Mouse (Mus musculus) midbrain, embryonic 10.5 days (tissue): ENCODE measurements around the gene Mbd3l1. TPM values are rescaled to one million over a fixed set of nuclear protein-coding genes. Genes with fewer than 3 reads are reported as not detected.
A peak's percentile ranks its signal among the peaks of the same experiment; 100 is the strongest.

Experiments used
- DNase-seq: peaks from one replicate; pipeline ENCODE4 v3.0.0-alpha.2; 2017; ENCODE audit warnings: low spot score
- H3K27ac ChIP-seq: fragments of 300-500 bp; sonication (generic); replicated peaks from 2 replicates; pipeline ENCODE4 v1.5.1; 2016; ENCODE audit warnings: mild to moderate bottlenecking
- H3K27me3 ChIP-seq: fragments of 300-500 bp; sonication (generic); 2 replicates; pipeline ENCODE4 v1.6.1; 2016; ENCODE audit warnings: low read depth, mild to moderate bottlenecking; ENCODE audit not compliant: poor library complexity, severe bottlenecking
- H3K36me3 ChIP-seq: fragments of 300-500 bp; sonication (generic); 2 replicates; pipeline ENCODE4 v1.6.1; 2016; ENCODE audit warnings: mild to moderate bottlenecking, moderate library complexity
- H3K4me1 ChIP-seq: fragments of 300-500 bp; sonication (generic); 2 replicates; pipeline ENCODE4 v1.6.1; 2016
- H3K4me3 ChIP-seq: fragments of 300-500 bp; sonication (generic); 2 replicates; pipeline ENCODE4 v1.5.1; 2016; ENCODE audit warnings: mild to moderate bottlenecking, moderate library complexity
- H3K9me3 ChIP-seq: fragments of 300-500 bp; sonication (generic); replicated peaks from 2 replicates; pipeline ENCODE4 v1.6.1; 2016; ENCODE audit warnings: mild to moderate bottlenecking
- WGBS: fragments of 180-500 bp; shearing (Covaris S2); methylation state at CpG from one replicate; pipeline ENCODE4 v1.1.7; 2016; 5-methylcytosine and 5-hydroxymethylcytosine counted together
- microRNA-seq: library from miRNA; unstranded; fragments of <30 nt; microRNA quantifications from one replicate; pipeline ENCODE4, GENCODE M21; 2017
- polyA plus RNA-seq: library from polyadenylated mRNA; unstranded; fragments of >200 nt; fragmentation: Nextera tagmentation; extraction: Ambion mirVana; gene quantifications from 2 replicates; pipeline ENCODE4 v1.2.1, GENCODE M21; 2016

Gene Mbd3l1
- not detected in 2 replicates for polyA plus RNA-seq

GRCm38 (mm10) chr9:18478168-18478567, at the start of gene Mbd3l1, which contains the start of gene Zfp558:
Gene Mbd3l1, plus strand, starts transcription at chr9:18478359.
Gene Zfp558, minus strand, starts transcription at chr9:18478268.
- Histone ChIP-seq H3K4me3 (no peak within 1 kb of the TSS), H3K27me3 (no peaks in the 10 kb centered on the region), H3K4me1 (no peaks in the 10 kb centered on the region), H3K9me3 (no peaks in the 10 kb centered on the region), H3K27ac (no peak within 1 kb of the TSS), H3K36me3 (no peaks in the 10 kb centered on the region)
- 79% methylated on average over 3 of the region's 3 CpGs for WGBS
- no peak for DNase-seq

- Histone ChIP-seq H3K36me3 (no peaks in the 10 kb centered on the region), H3K4me3 (no peak within 1 kb of the TSS), H3K4me1 (no peaks in the 10 kb centered on the region), H3K27me3 (no peaks in the 10 kb centered on the region), H3K9me3 (no peaks in the 10 kb centered on the region; the same call in 1 of the 2 replicates), H3K27ac (no peak within 1 kb of the TSS)
- DNase-seq = no peak
These were observed 47.8 kb upstream of the Mbd3l1 start, which contains the start of gene Mbd3l2 for GRCm38 (mm10) chr9:18430354-18430753. Gene Mbd3l2, plus strand, starts transcription at chr9:18430654.

- WGBS = 90% methylated on average over 10 of the region's 10 CpGs
- H3K27me3 ChIP-seq = no peaks in the 10 kb centered on the region
- no peaks in the 10 kb centered on the region for H3K9me3 ChIP-seq
- H3K4me1 ChIP-seq = no peaks in the 10 kb centered on the region
- no peak for DNase-seq
- no peaks in the 10 kb centered on the region for H3K36me3 ChIP-seq
- no peak overlapping the region for H3K4me3 ChIP-seq
- no peak overlapping the region for H3K27ac ChIP-seq
These were observed 46.5 kb upstream of the Mbd3l1 start for GRCm38 (mm10) chr9:18431687-18432086.

- DNase-seq = no peak
- H3K27ac ChIP-seq = no peak overlapping the region
- peaks cover 11% of the 10 kb centered on the region for H3K9me3 ChIP-seq
- peaks cover 58% of the 10 kb centered on the region for H3K36me3 ChIP-seq
- no peak overlapping the region for H3K4me3 ChIP-seq
- H3K4me1 ChIP-seq = no peaks in the 10 kb centered on the region
- H3K27me3 ChIP-seq = no peaks in the 10 kb centered on the region
- WGBS = 95% methylated on average over 4 of the region's 4 CpGs
These were observed 21.6 kb upstream of the Mbd3l1 start for GRCm38 (mm10) chr9:18456520-18456919.

GRCm38 (mm10) chr9:18467350-18467749, 10.8 kb upstream of the Mbd3l1 start:
- Histone ChIP-seq H3K27me3 (no peaks in the 10 kb centered on the region), H3K9me3 (no peaks in the 10 kb centered on the region; the same call in 1 of the 2 replicates), H3K27ac (no peak overlapping the region), H3K36me3 (peaks cover 52% of the 10 kb centered on the region), H3K4me1 (peaks cover 11% of the 10 kb centered on the region), H3K4me3 (no peak overlapping the region)
- 32% methylated on average over 3 of the region's 3 CpGs for WGBS
- DNase-seq = no peak

GRCm38 (mm10) chr9:18468005-18468404, 10.2 kb upstream of the Mbd3l1 start:
- Histone ChIP-seq H3K9me3 (no peaks in the 10 kb centered on the region; the same call in 1 of the 2 replicates), H3K27me3 (no peaks in the 10 kb centered on the region), H3K36me3 (peaks cover 48% of the 10 kb centered on the region), H3K27ac (no peak overlapping the region), H3K4me3 (no peak overlapping the region), H3K4me1 (peaks cover 16% of the 10 kb centered on the region)
- 87% methylated on average over 3 of the region's 3 CpGs for WGBS
- no peak for DNase-seq

GRCm38 (mm10) chr9:18473324-18474128, 4.6 kb upstream of the Mbd3l1 start:
- H3K36me3 ChIP-seq = peaks cover 5% of the 10 kb centered on the region
- H3K27ac ChIP-seq = peak overlapping the region; percentile 87
- peak; percentile 88 for DNase-seq
- peaks cover 6% of the 10 kb centered on the region for H3K4me1 ChIP-seq
- 5% methylated on average over 39 of the region's 39 CpGs for WGBS
- H3K4me3 ChIP-seq = peak overlapping the region; percentile 65
- no peaks in the 10 kb centered on the region for H3K27me3 ChIP-seq
- H3K9me3 ChIP-seq = no peaks in the 10 kb centered on the region

- DNase-seq = no peak
- H3K4me1 ChIP-seq = no peaks in the 10 kb centered on the region
- H3K27ac ChIP-seq = no peak overlapping the region
- WGBS = 58% methylated on average over 2 of the region's 2 CpGs
- no peaks in the 10 kb centered on the region for H3K36me3 ChIP-seq
- H3K4me3 ChIP-seq = no peak overlapping the region
- no peaks in the 10 kb centered on the region for H3K9me3 ChIP-seq
- H3K27me3 ChIP-seq = no peaks in the 10 kb centered on the region
These were observed 29.9 kb downstream of the Mbd3l1 start for GRCm38 (mm10) chr9:18508098-18508497.

Small RNAs within 50 kb of the gene (microRNA-seq; reads per million reads assigned to microRNA genes)
- not detected for gene Gm22854

Other genes starting within 250 kb of the Mbd3l1 start
- gene Chordc1, start 186.2 kb upstream of the Mbd3l1 start, polyA plus RNA-seq = 133 and 149 TPM in 2 replicates
- 1.3 and 1.6 TPM in 2 replicates for gene Naalad2, start 75.4 kb upstream of the Mbd3l1 start, polyA plus RNA-seq
- gene Ubtfl1, start 73.9 kb upstream of the Mbd3l1 start, polyA plus RNA-seq = not detected in 2 replicates
- gene Mbd3l2, start 47.7 kb upstream of the Mbd3l1 start, polyA plus RNA-seq = not detected in 2 replicates
- gene Zfp558, start 91 bp upstream of the Mbd3l1 start, polyA plus RNA-seq = 10.2 and 13.2 TPM in 2 replicates
- gene Muc16, start 196.2 kb downstream of the Mbd3l1 start, polyA plus RNA-seq = not detected in 2 replicates